Mouse (Mus musculus): ENCODE data around the gene Ddi1. TPM values are rescaled to one million over a fixed set of nuclear protein-coding genes. Genes with fewer than 3 reads are reported as not detected.
"Not testable (repeated sequence)": the region's sequence is repeated elsewhere in the genome, so short reads cannot be mapped to it uniquely, and the experiment has no call there.

Gene Ddi1
- polyA plus RNA-seq, 1 experiment from 2014 or later, result 0.09 TPM

DNA sequence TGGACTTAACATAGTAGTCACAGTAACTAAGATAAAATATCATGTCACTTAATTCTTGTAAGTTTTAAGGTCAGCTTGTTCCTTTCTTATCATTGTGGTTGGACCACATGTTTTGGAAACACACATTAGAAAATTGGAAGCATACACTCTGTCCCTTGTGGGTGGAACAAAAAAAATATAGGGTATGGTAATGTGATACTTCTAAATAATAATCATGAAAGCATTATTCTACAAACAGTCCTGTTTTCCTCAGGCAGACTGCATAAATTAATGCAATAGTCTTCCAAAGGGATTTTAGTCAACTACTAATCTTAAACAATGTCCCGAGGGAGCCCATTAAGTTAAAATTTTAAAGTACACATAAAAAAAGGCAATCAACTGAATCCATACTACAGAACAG is 6.7 kb upstream of the Ddi1 start:
- no peaks in the 10 kb centered on the region for H3K36me3 ChIP-seq (ENCODE audit: control insufficient read depth, insufficient read depth, low read length)
- H3K27me3 ChIP-seq (ENCODE audit: control insufficient read depth, insufficient read depth, low read length), result no peaks in the 10 kb centered on the region
- no peak overlapping the region for H3K9ac ChIP-seq (ENCODE audit: low read length)
- no peaks in the 10 kb centered on the region for H3K4me1 ChIP-seq (replicated peaks; ENCODE audit: control insufficient read depth, insufficient read depth, low read length)
- H3K4me2 ChIP-seq (ENCODE audit: low read depth, low read length, severe bottlenecking), result no peak overlapping the region
- no peaks in the 10 kb centered on the region for H3K9me3 ChIP-seq (ENCODE audit: control insufficient read depth, low read length)
- H3K27ac ChIP-seq (ENCODE audit: low read depth, low read length), result no peak overlapping the region
- ATAC-seq (replicated peaks; ENCODE audit: low FRiP score) (no peak), DNase-seq (ENCODE audit: low spot score) (no peak)
- 89% methylated on average over 1 of the region's 1 CpGs for WGBS
- H3K4me3 ChIP-seq (ENCODE audit: low read depth, low read length), result no peak overlapping the region

DNA sequence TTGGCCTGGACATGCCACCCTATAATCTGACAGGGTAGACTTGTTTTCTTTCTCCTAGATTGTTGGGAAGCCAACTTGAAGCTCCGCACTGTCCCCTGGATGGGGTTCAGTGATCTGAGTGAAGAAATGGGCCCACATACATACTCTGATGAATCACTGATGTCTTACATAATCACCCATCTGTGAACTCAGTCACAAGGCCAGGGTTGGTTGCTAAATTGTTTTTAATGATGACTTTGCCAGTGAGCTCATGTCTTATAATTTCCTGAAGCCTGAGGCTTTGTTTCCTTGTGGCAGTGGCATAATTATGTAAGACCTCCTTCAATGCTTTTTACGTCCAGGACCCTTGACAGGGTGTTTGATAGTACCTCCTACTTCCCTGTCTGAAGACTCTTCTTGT is 4.8 kb downstream of the Ddi1 start:
- DNase-seq (ENCODE audit: low spot score), result no peak
- Histone ChIP-seq H3K4me3 (ENCODE audit: low read depth, low read length) (no peak overlapping the region), H3K27ac (ENCODE audit: low read depth, low read length) (no peak overlapping the region), H3K4me1 (replicated peaks; ENCODE audit: control insufficient read depth, insufficient read depth, low read length) (no peaks in the 10 kb centered on the region), H3K27me3 (ENCODE audit: control insufficient read depth, insufficient read depth, low read length) (no peaks in the 10 kb centered on the region), H3K9me3 (ENCODE audit: control insufficient read depth, low read length) (no peaks in the 10 kb centered on the region), H3K9ac (ENCODE audit: low read length) (no peak overlapping the region), H3K36me3 (ENCODE audit: control insufficient read depth, insufficient read depth, low read length) (no peaks in the 10 kb centered on the region), H3K4me2 (ENCODE audit: low read depth, low read length, severe bottlenecking) (no peak overlapping the region)
- no peak for ATAC-seq (replicated peaks; ENCODE audit: low FRiP score)
- 82% methylated on average over 2 of the region's 2 CpGs for WGBS

DNA sequence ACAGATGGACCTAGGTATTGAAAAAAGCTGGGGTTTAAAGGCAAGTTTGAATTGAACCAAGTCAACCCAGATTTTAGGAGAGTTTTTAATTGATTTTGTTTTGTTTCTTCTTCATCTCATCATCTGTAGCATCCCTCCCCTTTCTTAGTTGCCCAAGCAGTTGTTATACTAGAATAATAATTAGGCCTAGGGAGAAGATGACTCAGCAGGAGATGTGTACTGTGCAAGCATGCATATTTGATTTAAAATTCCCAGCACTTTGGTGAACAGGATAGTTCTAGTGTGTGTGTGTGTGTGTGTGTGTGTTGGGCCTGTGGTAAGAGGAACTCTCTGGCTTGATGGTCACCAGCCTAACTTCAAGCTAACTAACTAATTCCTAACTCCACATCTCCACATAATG is 12.6 kb downstream of the Ddi1 start:
- Histone ChIP-seq H3K4me3 (ENCODE audit: low read depth, low read length) (no peak overlapping the region), H3K9me3 (ENCODE audit: control insufficient read depth, low read length) (no peaks in the 10 kb centered on the region), H3K4me2 (ENCODE audit: low read depth, low read length, severe bottlenecking) (no peak overlapping the region), H3K36me3 (ENCODE audit: control insufficient read depth, insufficient read depth, low read length) (no peaks in the 10 kb centered on the region), H3K27ac (ENCODE audit: low read depth, low read length) (no peak overlapping the region), H3K9ac (ENCODE audit: low read length) (no peak overlapping the region), H3K27me3 (ENCODE audit: control insufficient read depth, insufficient read depth, low read length) (no peaks in the 10 kb centered on the region), H3K4me1 (replicated peaks; ENCODE audit: control insufficient read depth, insufficient read depth, low read length) (no peaks in the 10 kb centered on the region)
- no peak for DNase-seq (ENCODE audit: low spot score)
- ATAC-seq (replicated peaks; ENCODE audit: low FRiP score), result no peak

DNA sequence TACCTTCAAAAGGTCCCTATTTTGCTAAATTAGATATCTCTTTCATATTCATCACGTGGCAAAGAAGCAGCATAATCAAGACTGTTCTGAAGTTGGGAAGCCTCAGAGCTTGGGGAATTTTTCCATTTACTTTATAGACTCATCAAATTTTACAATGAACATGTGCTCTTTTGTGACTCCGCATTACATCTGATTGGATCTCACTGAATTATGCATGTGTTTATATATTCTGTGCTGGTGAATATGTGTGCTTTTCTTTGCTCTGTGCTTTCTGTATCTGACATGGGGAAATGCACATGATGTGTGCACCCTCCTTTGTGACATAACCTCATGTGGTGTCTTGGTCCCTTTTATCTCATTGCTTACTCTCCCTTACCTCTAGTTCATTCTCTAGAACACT is 17.7 kb downstream of the Ddi1 start:
- Histone ChIP-seq H3K27ac (ENCODE audit: low read depth, low read length) (no peak overlapping the region), H3K4me1 (replicated peaks; ENCODE audit: control insufficient read depth, insufficient read depth, low read length) (no peaks in the 10 kb centered on the region), H3K9ac (ENCODE audit: low read length) (no peak overlapping the region), H3K9me3 (ENCODE audit: control insufficient read depth, low read length) (no peaks in the 10 kb centered on the region), H3K4me2 (ENCODE audit: low read depth, low read length, severe bottlenecking) (no peak overlapping the region), H3K36me3 (ENCODE audit: control insufficient read depth, insufficient read depth, low read length) (no peaks in the 10 kb centered on the region), H3K27me3 (ENCODE audit: control insufficient read depth, insufficient read depth, low read length) (no peaks in the 10 kb centered on the region), H3K4me3 (ENCODE audit: low read depth, low read length) (no peak overlapping the region)
- no peak for ATAC-seq (replicated peaks; ENCODE audit: low FRiP score)
- 94% methylated on average over 2 of the region's 2 CpGs for WGBS
- no peak for DNase-seq (ENCODE audit: low spot score)

DNA sequence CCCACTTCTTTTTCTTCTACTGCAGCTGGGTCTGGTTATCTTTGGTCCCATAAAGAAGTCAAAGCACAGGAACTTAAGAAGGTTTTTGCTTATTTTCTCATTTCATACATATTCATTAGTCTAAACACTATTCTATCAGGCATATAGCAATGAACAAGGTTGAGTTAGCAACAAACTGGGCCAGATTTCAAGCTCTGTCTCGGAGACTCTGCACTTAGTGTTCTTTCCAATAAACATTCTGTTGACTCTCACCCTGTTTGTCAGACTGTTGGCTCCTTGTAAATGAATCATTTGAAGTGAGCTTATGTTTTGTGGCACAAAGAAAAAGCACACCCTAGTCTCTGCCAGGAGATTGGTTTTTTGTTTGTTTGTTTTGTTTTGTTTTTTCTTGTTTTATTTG is 19.3 kb downstream of the Ddi1 start:
- no peak overlapping the region for H3K27ac ChIP-seq (ENCODE audit: low read depth, low read length)
- H3K9ac ChIP-seq (ENCODE audit: low read length), result no peak overlapping the region
- no peaks in the 10 kb centered on the region for H3K27me3 ChIP-seq (ENCODE audit: control insufficient read depth, insufficient read depth, low read length)
- no peaks in the 10 kb centered on the region for H3K9me3 ChIP-seq (ENCODE audit: control insufficient read depth, low read length)
- H3K36me3 ChIP-seq (ENCODE audit: control insufficient read depth, insufficient read depth, low read length), result no peaks in the 10 kb centered on the region
- H3K4me3 ChIP-seq (ENCODE audit: low read depth, low read length), result no peak overlapping the region
- WGBS, result 60% methylated on average over 1 of the region's 1 CpGs
- no peak overlapping the region for H3K4me2 ChIP-seq (ENCODE audit: low read depth, low read length, severe bottlenecking)
- ATAC-seq (replicated peaks; ENCODE audit: low FRiP score) (no peak), DNase-seq (ENCODE audit: low spot score) (no peak)
- H3K4me1 ChIP-seq (replicated peaks; ENCODE audit: control insufficient read depth, insufficient read depth, low read length), result no peaks in the 10 kb centered on the region

DNA sequence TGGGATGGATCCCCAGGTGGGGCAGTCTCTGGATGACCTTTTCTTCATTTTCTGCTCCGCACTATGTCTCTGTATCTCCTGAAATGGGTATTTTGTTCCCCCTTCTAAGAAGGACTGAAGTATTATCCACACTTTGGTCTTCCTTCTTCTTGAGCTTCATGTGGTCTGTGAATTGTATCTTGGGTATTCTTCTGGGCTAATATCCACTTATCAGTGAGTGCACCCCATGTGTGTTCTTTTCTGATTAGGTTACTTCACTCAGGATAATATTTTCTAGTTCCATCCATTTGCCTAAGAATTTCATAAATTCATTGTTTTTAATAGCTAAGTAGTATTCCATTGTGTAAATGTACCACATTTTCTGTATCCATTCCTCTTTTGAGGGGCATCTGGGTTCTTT is 33.7 kb downstream of the Ddi1 start:
- H3K27me3 ChIP-seq (ENCODE audit: control insufficient read depth, insufficient read depth, low read length); H3K9ac ChIP-seq (ENCODE audit: low read length); H3K4me3 ChIP-seq (ENCODE audit: low read depth, low read length); H3K36me3 ChIP-seq (ENCODE audit: control insufficient read depth, insufficient read depth, low read length); H3K4me2 ChIP-seq (ENCODE audit: low read depth, low read length, severe bottlenecking); ATAC-seq (replicated peaks; ENCODE audit: low FRiP score); H3K4me1 ChIP-seq (replicated peaks; ENCODE audit: control insufficient read depth, insufficient read depth, low read length); H3K27ac ChIP-seq (ENCODE audit: low read depth, low read length); DNase-seq (ENCODE audit: low spot score); H3K9me3 ChIP-seq (ENCODE audit: control insufficient read depth, low read length): not testable (repeated sequence)
- WGBS, result 93% methylated on average over 1 of the region's 1 CpGs

DNA sequence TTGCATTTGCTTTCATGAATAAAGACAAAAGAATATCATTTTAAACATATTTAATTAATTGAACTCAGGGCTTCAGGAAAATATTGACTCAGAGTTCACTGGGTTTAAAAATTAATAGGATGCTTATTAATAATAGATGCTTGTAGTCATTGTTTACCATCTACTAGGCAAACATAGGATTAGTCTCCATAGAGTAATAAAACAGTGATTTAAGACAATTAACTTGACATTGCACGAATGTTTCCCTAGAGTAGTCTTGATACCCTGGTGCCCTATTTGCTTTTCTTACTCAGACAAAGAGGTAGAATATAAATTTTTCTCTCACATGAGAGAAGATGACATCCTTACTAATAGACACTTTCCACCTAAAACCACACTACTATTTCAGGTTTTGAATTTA is 52.1 kb downstream of the Ddi1 start:
- no peaks in the 10 kb centered on the region for H3K4me1 ChIP-seq (replicated peaks; ENCODE audit: control insufficient read depth, insufficient read depth, low read length)
- H3K4me3 ChIP-seq (ENCODE audit: low read depth, low read length), result no peak overlapping the region
- no peaks in the 10 kb centered on the region for H3K9me3 ChIP-seq (ENCODE audit: control insufficient read depth, low read length)
- WGBS, result 83% methylated on average over 1 of the region's 1 CpGs
- no peak overlapping the region for H3K4me2 ChIP-seq (ENCODE audit: low read depth, low read length, severe bottlenecking)
- no peaks in the 10 kb centered on the region for H3K27me3 ChIP-seq (ENCODE audit: control insufficient read depth, insufficient read depth, low read length)
- no peaks in the 10 kb centered on the region for H3K36me3 ChIP-seq (ENCODE audit: control insufficient read depth, insufficient read depth, low read length)
- ATAC-seq (replicated peaks; ENCODE audit: low FRiP score) (no peak), DNase-seq (ENCODE audit: low spot score) (no peak)
- H3K27ac ChIP-seq (ENCODE audit: low read depth, low read length), result no peak overlapping the region
- H3K9ac ChIP-seq (ENCODE audit: low read length), result no peak overlapping the region

DNA sequence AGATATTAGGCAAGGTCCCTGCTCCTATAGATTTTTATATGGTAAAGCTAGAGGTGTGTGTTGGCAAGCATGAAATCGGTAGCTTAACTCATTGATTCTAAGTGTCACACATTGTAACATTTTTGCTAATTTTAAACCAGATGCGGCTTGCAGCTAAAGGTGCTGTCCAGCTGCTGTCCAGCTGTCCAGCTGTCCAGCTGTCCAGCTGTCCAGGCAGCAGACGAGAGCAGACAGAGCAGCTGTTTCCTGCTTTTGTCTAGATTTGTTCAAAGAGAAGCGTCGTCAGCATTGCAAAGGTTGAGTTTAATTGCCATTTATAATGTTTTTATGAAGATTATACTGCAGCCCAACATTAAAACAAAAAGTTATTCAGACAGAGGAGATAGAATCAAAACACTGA is 56.8 kb downstream of the Ddi1 start:
- no peak for DNase-seq (ENCODE audit: low spot score)
- Histone ChIP-seq H3K9ac (ENCODE audit: low read length) (no peak overlapping the region), H3K27me3 (ENCODE audit: control insufficient read depth, insufficient read depth, low read length) (no peaks in the 10 kb centered on the region), H3K27ac (ENCODE audit: low read depth, low read length) (no peak overlapping the region), H3K4me2 (ENCODE audit: low read depth, low read length, severe bottlenecking) (no peak overlapping the region), H3K4me3 (ENCODE audit: low read depth, low read length) (no peak overlapping the region), H3K4me1 (replicated peaks; ENCODE audit: control insufficient read depth, insufficient read depth, low read length) (no peaks in the 10 kb centered on the region), H3K9me3 (ENCODE audit: control insufficient read depth, low read length) (no peaks in the 10 kb centered on the region), H3K36me3 (ENCODE audit: control insufficient read depth, insufficient read depth, low read length) (no peaks in the 10 kb centered on the region)
- no peak for ATAC-seq (replicated peaks; ENCODE audit: low FRiP score)
- WGBS, result 75% methylated on average over 5 of the region's 5 CpGs
